Mouse (Mus musculus) G1E (cell line): ENCODE measurements around the gene Tns1. TPM values are rescaled to one million over a fixed set of nuclear protein-coding genes. Genes with fewer than 3 reads are reported as not detected.

ENCODE experiments used
- ATAC-seq: 2 replicates; pipeline ENCODE4 v1.8.0; 2016; ENCODE audit warnings: mild to moderate bottlenecking; ENCODE audit not compliant: insufficient number of reproducible peaks, poor library complexity, low FRiP score, severe bottlenecking; ENCODE audit errors: extremely low read depth
- DNase-seq: peaks from one replicate; pipeline ENCODE4 v3.0.0; 2012; ENCODE audit warnings: low spot score
- H3K27me3 ChIP-seq: 2 replicates; pipeline ENCODE4 v1.6.1; 2012; ENCODE audit warnings: mild to moderate bottlenecking, low read length, inconsistent platforms; ENCODE audit not compliant: insufficient read depth
- H3K36me3 ChIP-seq: replicated peaks from 2 replicates; pipeline ENCODE3; 2012; ENCODE audit warnings: mild to moderate bottlenecking, inconsistent platforms
- H3K4me1 ChIP-seq: 2 replicates; pipeline ENCODE4 v1.6.1; 2012; ENCODE audit warnings: low read depth, low read length, inconsistent platforms, mixed read lengths; ENCODE audit not compliant: insufficient read depth
- H3K4me3 ChIP-seq: 2 replicates; pipeline ENCODE4 v1.5.1; 2012; ENCODE audit warnings: low read depth, mild to moderate bottlenecking, inconsistent platforms, low read length, moderate library complexity, mixed read lengths
- H3K9me3 ChIP-seq: replicated peaks from 2 replicates; pipeline ENCODE4 v1.6.1; 2012; ENCODE audit warnings: inconsistent platforms
- CTCF ChIP-seq: IDR thresholded peaks from 2 replicates; pipeline ENCODE4 v1.5.1; 2012; ENCODE audit warnings: low read depth, low read length, inconsistent platforms, mixed read lengths
- GATA1 ChIP-seq: IDR thresholded peaks from 2 replicates; pipeline ENCODE4 v1.6.1; 2012; ENCODE audit warnings: borderline replicate concordance, low read length, inconsistent platforms, mixed read lengths
- GATA2 ChIP-seq: IDR thresholded peaks from 2 replicates; pipeline ENCODE4 v1.6.1; 2012; ENCODE audit warnings: low read depth, low read length, inconsistent platforms, borderline replicate concordance
- POLR2AphosphoS5 ChIP-seq: IDR thresholded peaks from 2 replicates; pipeline ENCODE4 v1.6.1; 2012; ENCODE audit warnings: low read depth, low read length, inconsistent platforms; ENCODE audit not compliant: insufficient replicate concordance
- TAL1 ChIP-seq: conservative IDR thresholded peaks from 2 replicates; pipeline ENCODE4 v1.6.1; 2012; ENCODE audit warnings: low read depth, low read length, inconsistent platforms, mixed read lengths
- polyA plus RNA-seq: library from polyadenylated mRNA; stranded (reverse); fragments of >175 nt; gene quantifications from 2 replicates; pipeline ENCODE4 v1.2.3, GENCODE M21; 2012
- total RNA-seq, 2 experiments: library from RNA; stranded (forward) in 1 of 2; stranded (reverse) in 1 of 2; fragments of 200-1000 nt in 1 of 2; fragments of >200 nt in 1 of 2; fragmentation: Nextera tagmentation in 1 of 2; gene quantifications; 2 replicates each; pipeline ENCODE4 v1.2.3; 2014 to 2017

Gene Tns1
- total and polyA plus RNA-seq, 3 experiments = 0.55 to 27.2 (median 1.7) TPM

DNA sequence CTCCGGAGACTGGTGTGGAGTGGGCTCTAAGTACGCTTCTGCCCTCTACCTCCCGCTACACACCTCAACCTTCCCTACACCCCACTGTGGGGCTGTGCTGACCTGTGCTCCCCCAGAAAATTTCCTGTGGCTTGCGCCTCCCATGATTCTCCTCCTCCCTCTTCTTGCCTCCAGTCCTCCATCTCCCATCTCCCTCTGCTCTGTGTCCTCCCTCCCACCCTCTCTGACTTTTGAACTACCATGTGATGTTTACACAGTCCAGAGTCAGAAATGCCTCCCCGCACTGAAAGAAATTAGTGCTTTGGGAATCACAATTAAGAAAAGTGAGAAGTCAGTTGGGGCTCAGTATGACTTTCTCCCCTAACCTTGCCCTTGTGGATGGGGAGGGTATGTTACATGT is 64.7 kb downstream of the Tns1 start:
- H3K9me3 ChIP-seq = no peaks in the 10 kb centered on the region
- no peaks in the 10 kb centered on the region for H3K4me1 ChIP-seq
- no peak overlapping the region for H3K4me3 ChIP-seq
- ATAC-seq (no peak), DNase-seq (no peak)
- peaks cover 3% of the 10 kb centered on the region; the same call in 1 of the 2 replicates for H3K27me3 ChIP-seq
- TF ChIP-seq TAL1 = no peak
- no peak for TF ChIP-seq GATA1
- no peak for TF ChIP-seq POLR2AphosphoS5
- no peak for TF ChIP-seq GATA2
- TF ChIP-seq CTCF = no peak
- H3K36me3 ChIP-seq = no peaks in the 10 kb centered on the region

DNA sequence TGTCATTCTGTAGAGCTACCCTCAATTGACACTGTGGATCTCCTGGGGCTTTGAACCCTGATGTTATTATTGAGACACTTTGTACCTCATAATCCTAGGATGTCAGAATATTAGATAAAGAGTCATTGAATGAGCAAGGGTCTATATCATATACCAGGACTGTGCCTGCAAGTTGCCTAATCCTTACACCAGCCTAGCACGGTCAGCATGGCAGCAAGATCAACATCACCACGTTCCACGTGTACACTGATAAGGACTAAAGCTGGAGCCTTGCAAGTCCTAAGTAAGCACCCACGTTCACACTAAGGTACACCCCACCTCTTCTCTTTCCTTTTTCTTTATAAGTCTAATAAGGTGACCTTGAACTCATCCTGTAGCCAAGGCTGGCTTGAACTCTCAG is 65.5 kb downstream of the Tns1 start:
- no peak for ATAC-seq
- Histone ChIP-seq H3K9me3 (no peaks in the 10 kb centered on the region), H3K4me3 (no peak overlapping the region), H3K4me1 (no peaks in the 10 kb centered on the region), H3K36me3 (no peaks in the 10 kb centered on the region), H3K27me3 (peaks cover 3% of the 10 kb centered on the region; the same call in 1 of the 2 replicates)
- no peak for TF ChIP-seq GATA1
- TF ChIP-seq TAL1 = no peak
- no peak for DNase-seq

DNA sequence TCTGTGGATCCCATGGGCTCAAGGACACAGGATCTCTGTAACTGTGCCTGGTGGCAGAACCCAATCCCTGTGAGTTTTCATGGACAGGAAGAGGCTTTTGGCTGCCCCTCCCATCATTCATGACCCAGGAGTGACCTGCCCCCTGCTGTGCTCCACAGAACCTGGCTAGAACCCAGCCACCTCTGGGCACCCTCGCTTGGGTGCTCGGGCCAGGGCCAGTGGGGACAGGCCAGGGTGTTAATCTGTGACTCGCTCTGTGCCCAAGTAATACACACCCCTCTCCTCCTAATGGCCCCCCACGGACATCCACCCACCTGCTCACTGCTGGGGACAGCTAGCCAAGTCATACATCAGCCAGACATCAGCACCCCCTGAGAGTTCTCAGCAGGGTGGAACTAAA is 65.9 kb downstream of the Tns1 start:
- no peak overlapping the region for H3K4me3 ChIP-seq
- H3K36me3 ChIP-seq = no peaks in the 10 kb centered on the region
- H3K4me1 ChIP-seq = no peaks in the 10 kb centered on the region
- H3K27me3 ChIP-seq = peaks cover 3% of the 10 kb centered on the region; the same call in 1 of the 2 replicates
- H3K9me3 ChIP-seq = no peaks in the 10 kb centered on the region
- DNase-seq (no peak), ATAC-seq (no peak)
- TF ChIP-seq CTCF (no peak), TAL1 (no peak), GATA1 (no peak), POLR2AphosphoS5 (no peak), GATA2 (no peak)

DNA sequence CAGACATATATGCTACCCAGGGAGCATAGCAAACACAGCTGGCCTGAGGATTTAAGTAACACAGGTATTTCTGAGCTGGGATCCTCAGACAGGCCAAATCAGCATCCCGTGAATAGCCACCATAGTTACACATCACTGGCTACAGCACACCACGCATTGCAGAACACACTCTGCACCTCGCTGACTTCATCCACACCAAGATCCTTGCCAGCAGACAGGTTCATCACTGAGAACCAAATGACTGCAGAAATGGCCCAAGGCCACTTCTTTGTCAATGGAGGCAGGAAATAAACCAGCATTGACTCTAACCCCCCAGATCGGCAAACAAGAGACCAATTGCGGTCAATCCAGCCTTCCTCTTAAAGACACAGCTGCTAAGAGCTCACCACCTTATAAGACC is 66.7 kb downstream of the Tns1 start:
- Histone ChIP-seq H3K36me3 (no peaks in the 10 kb centered on the region), H3K9me3 (no peaks in the 10 kb centered on the region), H3K27me3 (peaks cover 3% of the 10 kb centered on the region; the same call in 1 of the 2 replicates), H3K4me1 (no peaks in the 10 kb centered on the region), H3K4me3 (no peak overlapping the region)
- no peak for TF ChIP-seq POLR2AphosphoS5
- TF ChIP-seq GATA2 = no peak
- no peak for TF ChIP-seq CTCF
- no peak for TF ChIP-seq TAL1
- TF ChIP-seq GATA1 = no peak
- DNase-seq (no peak), ATAC-seq (no peak)

DNA sequence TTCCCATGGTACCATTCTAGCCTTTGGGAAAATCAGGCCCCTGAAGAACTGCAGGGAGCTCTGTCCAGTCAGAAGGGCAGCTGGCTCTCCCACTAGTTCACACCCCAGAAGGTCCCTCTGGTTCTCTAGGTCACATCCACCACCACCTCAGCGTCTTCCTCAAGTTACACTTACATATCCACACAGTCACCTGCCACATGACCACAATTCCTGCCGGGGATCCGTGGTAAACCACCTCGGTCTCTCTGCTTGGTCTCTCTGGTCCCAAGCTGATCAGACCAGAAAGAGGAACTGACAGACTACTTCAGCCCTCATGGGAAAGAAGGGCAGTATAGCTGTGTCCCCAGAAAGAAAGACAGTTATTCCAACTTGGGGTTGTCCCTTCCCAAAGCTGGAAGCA is 68.7 kb downstream of the Tns1 start:
- no peak for ATAC-seq
- TF ChIP-seq POLR2AphosphoS5 = no peak
- no peak for TF ChIP-seq CTCF
- TF ChIP-seq TAL1 = no peak
- Histone ChIP-seq H3K4me1 (no peaks in the 10 kb centered on the region; the same call in 1 of the 2 replicates), H3K9me3 (no peaks in the 10 kb centered on the region), H3K4me3 (no peak overlapping the region), H3K36me3 (no peaks in the 10 kb centered on the region), H3K27me3 (peaks cover 7% of the 10 kb centered on the region; the same call in 1 of the 2 replicates)
- DNase-seq = no peak

DNA sequence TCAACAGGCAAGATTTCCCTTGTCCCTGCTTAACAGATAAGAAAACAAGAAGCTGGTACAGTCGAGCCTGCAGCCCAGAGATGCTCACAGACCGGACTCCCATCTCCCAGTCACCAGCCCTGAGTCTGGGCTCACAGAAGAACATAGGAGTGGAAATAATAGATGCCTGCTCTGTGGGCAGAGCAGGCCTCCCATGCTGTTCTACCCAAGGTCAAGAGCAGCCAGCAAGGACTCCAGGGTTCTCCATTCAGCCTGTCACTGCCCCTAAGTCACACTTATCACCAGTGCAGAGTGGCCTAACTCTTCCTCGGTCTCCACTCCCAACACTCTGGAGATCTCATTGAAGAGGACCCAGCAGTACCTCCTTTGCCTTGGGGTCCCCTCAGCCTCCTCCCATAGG is 69.8 kb downstream of the Tns1 start:
- no peak for TF ChIP-seq POLR2AphosphoS5
- TF ChIP-seq GATA1 = no peak
- no peak for TF ChIP-seq TAL1
- TF ChIP-seq CTCF = no peak
- TF ChIP-seq GATA2 = no peak
- no peaks in the 10 kb centered on the region; the same call in 1 of the 2 replicates for H3K4me1 ChIP-seq
- H3K9me3 ChIP-seq = no peaks in the 10 kb centered on the region
- no peak overlapping the region for H3K4me3 ChIP-seq
- no peak for ATAC-seq
- DNase-seq = no peak
- no peaks in the 10 kb centered on the region for H3K36me3 ChIP-seq
- H3K27me3 ChIP-seq = peaks cover 7% of the 10 kb centered on the region; the same call in 1 of the 2 replicates

DNA sequence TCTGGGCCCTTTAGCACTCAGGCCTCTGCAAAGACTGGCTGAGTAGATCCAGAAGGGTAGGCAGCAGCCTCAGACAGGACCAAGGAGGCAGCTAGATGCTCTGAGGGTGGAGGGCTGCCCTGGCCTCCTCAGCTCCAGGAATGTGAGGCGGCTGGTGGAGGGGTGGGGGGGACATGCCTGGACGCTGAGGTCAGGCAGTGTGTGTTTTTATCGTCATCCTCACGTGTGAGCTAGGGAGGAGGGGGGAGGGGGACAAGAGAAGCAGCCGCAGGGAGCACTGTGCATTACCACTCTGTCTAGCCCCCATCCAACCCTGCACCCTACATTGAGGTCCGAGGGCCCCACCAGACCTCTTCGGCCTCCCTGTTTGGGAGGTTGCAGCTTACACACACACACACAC is 70.2 kb downstream of the Tns1 start:
- peaks cover 7% of the 10 kb centered on the region; the same call in 1 of the 2 replicates for H3K27me3 ChIP-seq
- DNase-seq = no peak
- TF ChIP-seq TAL1 (no peak), POLR2AphosphoS5 (no peak), GATA2 (no peak), CTCF (no peak), GATA1 (no peak)
- no peaks in the 10 kb centered on the region for H3K9me3 ChIP-seq
- no peaks in the 10 kb centered on the region for H3K36me3 ChIP-seq
- no peak overlapping the region for H3K4me3 ChIP-seq
- no peaks in the 10 kb centered on the region; the same call in 1 of the 2 replicates for H3K4me1 ChIP-seq
- no peak for ATAC-seq
